Mouse (Mus musculus) B cell, adult 67 days (primary cell): ENCODE measurements around the gene Birc2. TPM values are rescaled to one million over a fixed set of nuclear protein-coding genes. Genes with fewer than 3 reads are reported as not detected.

Experiments used
- total RNA-seq, 2 experiments: library from RNA; stranded (reverse); gene quantifications; 4 replicates each; pipeline ENCODE4 v1.2.4; 2023

Gene Birc2
- 100 to 1,000 TPM; 112 to 122 TPM for total RNA-seq

DNA sequence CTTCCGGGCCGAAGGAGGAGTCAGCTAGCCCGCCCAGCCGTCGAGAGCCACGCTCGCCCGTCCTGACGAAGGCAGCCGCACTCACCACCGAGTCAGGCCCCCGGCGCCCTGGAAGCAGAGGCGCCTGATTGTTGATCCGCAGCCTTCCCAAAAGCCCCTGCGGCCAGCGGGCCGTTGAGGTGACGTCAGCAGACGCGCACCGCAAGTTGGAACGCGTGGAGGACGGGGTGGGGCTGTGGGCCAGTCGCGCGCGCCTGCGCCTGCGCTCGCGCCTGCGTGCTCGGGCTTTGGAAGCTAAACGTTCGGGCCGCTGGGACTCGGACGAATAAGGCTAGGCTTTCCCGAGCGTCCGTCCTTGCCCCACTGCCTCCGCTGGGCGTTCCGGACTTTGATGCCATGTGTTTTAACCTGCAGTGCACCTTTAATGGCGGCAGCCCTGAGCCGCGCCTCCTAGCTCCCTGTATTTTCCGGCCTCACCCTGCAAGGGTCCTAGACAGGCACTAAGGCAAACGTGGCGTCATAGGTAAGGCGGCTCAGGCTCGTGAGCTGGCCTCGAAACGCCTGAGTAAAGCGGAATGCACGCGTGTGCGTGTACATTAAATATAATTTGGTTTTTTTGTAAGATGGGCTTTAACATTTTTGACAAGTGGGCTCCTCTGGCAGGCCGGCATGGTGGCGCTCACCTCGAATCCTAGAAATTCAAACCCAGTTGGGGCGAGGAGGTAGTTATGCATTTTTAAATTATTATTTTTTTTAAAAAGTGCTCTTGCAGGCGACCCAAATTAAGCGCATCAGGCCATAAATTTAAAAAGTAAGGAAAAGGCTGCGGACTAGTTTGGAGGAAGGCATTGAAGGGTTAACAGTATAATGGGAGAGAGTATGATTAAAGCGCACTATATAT, at the start of gene Birc2:
Gene Birc2, minus strand, starts transcription at position 160 of the 901 bp plus-strand sequence.

DNA sequence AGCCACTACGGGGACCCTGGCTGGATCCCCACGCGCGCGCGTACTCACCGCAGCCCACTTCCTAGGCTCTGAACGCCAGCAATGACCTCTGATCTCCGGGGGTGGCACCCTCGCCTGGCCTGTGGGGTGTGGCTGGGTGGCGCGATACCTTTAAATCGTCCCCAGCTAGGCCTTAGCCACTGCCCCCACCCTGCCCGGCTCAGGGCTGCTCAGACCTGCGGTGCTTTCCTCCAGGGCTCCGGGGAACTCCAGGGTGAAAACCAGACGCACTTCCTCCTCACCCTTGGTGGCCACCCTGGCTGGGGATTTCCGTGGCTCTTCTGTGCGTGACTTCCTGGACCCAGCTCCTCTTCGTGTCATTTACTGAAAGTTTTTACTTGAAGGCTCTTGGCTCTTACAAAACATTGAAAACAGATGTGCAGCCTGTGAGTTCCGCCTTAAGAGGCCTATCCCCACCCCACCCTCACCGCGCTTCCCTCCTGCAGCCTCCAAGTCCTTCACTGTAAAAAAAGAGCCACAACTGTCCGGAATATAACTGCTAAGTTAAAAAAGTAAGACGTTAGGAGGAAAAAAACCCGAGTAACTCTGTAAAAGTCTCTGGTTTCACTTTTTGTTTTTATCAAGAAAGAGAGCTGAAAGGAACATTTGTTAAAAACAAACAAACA, 36.0 kb upstream of the Birc2 start, which contains the start of gene Birc3:
Gene Birc3, minus strand, starts transcription at position 412 of the 665 bp plus-strand sequence.

Other genes with a start within 250 kb of the Birc2 start
- not detected for gene Mmp20, start 208.8 kb downstream of the Birc2 start, total RNA-seq
- not detected for gene Mmp7, start 145.0 kb downstream of the Birc2 start, total RNA-seq
- gene Tmem123, start 73.0 kb downstream of the Birc2 start, total RNA-seq, result 100 to 1,000 TPM; 245 to 272 TPM
- 100 to 1,000 TPM; 524 to 525 TPM for gene Birc3, start 36.1 kb upstream of the Birc2 start, total RNA-seq
- not detected for gene Yap1, start 167.5 kb upstream of the Birc2 start, total RNA-seq
- not detected for gene Cfap300, start 205.8 kb upstream of the Birc2 start, total RNA-seq